Mouse (Mus musculus) adrenal gland, postnatal 14 days (tissue): ENCODE results near the gene Crlf3. TPM values are rescaled to one million over a fixed set of nuclear protein-coding genes. Genes with fewer than 3 reads are reported as not detected.
"Not testable (repeated sequence)": the region's sequence is repeated elsewhere in the genome, so short reads cannot be mapped to it uniquely, and the experiment has no call there.

Experiments
- DNase-seq: peaks from one replicate; pipeline ENCODE4 v3.0.0; 2021; ENCODE audit warnings: mixed read lengths
- total RNA-seq: library from RNA; stranded (reverse); gene quantifications from 2 replicates; pipeline ENCODE4 v1.2.3, GENCODE M21; 2021

Gene Crlf3
- total RNA-seq, 1 experiment from 2014 or later = 21.5 TPM

GRCm38 (mm10) chr11:80067558-80067957, 13.2 kb downstream of the Crlf3 start:
- no peak for DNase-seq

DNA sequence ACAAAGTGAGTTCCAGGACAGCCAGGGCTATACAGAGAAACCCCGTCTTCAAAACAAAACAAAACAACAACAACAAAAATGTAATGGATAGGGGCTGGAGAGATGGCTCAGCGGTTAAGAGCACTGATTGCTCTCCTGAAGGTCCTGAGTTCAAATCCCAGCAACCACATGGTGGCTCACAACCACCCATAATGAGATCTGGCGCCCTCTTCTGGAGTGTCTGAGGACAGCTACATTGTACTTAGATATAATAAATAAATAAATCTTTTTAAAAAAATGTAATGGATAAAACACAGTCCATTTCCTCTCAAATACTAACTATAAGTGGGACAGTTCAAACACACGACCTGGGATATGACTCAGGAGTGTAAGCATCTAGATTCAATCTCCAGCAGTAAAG, 14.4 kb downstream of the Crlf3 start:
- DNase-seq = not testable (repeated sequence)

DNA sequence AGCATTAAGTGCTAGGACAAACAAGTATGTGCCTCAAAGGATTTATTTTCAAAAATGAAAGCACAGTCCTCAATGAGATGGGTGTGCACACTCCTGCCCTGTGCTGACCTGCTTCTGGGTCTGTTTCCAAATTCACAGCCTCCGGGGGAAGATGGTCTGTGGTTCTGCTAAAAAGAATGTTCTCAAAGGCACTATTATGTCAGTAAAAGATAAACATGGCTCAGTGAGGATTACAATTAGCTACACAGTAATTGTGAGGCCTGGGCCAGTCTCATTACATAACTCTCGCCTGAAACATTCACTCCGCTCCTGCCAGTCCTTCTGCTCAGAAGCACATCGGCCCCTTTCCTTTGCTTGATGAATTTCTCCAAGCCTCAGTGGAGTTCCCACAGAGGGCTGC, 18.6 kb downstream of the Crlf3 start:
- no peak for DNase-seq

DNA sequence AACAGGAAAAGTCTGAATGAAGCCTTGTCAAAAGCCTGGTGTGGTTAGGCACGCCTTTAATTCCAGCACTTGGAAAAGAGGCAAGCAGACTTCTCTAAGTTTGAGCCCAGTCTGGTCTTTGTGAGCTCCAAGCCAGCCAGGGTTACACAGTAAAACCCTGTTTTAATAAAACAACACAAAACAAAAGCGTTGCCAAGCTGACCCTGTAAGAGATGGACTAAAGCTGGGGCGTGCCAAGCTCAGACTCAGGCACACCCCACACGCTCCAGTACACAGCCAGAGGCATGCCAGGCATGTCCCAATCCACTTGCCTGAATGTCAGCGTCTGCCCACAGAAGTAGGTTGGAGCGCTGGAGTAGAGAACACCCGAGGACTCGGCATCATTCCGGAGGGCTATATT, 24.6 kb downstream of the Crlf3 start:
- no peak for DNase-seq

DNA sequence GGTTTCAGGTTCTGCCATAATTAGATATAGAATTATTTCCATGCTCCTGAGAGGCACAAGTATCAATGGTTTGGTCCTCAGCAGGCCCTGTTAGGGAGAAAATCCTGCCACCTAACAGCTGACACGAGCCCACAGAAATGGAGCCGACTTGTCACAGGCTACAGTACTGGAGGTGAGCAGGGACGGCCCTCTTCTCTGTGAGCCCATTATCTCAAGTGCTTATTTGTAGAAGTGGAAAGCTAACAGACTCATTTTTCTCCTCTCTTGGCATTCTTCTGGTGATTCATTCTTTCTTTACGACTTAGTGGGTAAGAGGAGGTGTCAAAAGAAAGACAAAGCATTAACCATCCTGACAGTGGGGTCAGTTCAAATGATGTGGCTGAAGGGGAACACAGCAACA, 26.1 kb downstream of the Crlf3 start:
- no peak for DNase-seq

DNA sequence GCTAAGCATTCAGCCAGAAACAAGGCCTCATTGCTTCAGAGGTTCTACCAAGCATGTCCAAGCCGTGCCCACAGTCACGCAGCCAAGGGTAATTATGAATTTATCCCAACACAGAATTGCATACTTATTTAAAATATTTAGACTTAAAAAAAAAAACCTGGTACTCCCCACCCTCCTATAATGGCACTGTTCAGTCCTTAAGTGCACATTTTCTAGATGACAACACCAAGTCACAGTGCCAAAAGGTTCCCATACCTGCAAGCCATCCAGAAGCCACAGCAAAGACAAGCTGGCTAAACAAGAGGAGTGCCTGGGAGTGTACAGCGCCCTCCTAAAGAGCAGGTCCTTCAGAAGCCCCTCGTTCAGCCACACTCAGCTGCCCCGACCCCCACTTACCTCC, 27.6 kb downstream of the Crlf3 start:
- DNase-seq = no peak

- no peak for DNase-seq
Observed at GRCm38 (mm10) chr11:80052456-80052855, 28.3 kb downstream of the Crlf3 start.

DNA sequence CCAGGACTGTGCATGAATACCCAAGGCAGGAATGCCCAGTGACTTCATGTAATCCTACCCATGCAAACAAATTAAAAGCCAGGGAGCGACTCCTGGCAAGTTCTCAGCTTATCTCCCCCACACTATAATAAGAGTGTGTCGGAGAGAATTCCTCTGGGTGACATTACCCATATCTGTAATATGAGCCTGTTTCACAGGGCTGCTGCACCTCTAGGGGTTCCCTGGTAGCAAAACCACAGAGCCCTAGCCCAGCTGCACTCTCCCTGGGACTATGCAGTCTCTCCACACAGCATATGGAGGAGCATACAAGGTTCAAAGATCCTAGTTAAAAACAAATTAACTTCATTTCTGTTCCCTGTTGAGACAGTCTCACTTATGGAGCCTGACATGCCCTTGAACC, 30.7 kb downstream of the Crlf3 start:
- no peak for DNase-seq

DNA sequence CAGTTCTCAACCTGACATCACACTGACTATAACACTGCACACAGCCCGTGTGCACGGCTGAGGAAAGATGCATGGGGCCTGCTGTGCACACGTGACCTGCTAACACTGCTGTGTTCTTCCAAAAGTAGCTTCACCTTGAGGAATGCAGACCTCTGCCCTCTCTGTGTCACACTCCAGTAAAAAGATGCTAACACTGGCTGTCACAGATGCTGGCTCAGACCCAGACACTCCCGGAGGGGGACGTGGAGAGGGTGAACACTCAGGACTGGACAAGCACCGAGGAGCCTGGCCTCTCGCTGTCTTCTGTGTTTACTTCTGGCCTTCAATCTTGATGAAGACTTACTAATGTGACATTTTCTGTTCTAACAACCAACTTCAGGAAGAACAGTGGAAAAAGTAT, 33.9 kb downstream of the Crlf3 start:
- DNase-seq = no peak

GRCm38 (mm10) chr11:80043419-80043817, 37.4 kb downstream of the Crlf3 start:
- no peak for DNase-seq

DNA sequence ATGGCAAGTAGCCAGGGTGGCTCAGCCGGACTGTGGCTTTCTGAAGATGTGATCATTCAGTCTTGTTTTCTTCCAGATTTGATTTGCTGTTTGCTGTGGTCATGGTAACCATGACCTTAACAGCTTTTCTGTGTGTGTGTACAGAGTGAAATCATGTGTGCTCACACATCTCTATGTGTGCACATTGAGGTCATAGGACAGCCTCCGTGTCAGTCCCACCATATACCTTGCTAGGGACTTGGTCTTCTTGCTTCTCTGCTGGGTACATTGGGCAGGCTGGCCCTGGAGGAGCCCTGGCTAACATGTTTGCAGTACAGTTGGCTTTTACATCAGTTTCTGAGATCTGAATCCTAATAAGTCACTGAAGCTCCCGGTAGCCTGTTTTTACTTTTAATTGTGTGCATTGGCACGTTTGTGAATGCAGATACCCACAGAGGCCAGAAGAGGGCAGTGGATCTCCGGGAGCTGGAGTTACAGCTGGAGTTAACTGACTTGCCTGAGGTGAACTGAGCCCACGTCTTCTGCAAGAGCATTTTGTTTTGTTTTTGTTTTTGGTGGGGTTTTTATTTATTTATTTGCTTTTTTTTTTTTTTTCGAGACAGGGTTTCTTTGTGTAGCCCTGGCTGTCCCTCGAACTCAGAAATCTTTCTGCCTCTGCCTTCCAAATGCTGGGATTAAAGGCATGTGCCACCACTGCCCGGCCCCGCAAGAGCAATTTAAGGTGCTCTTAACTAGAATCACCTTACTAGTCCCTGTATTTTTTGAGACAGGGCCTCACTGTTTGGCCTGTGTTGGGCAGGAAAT, 38.0 kb downstream of the Crlf3 start:
- DNase-seq = peak; percentile 70

- DNase-seq = no peak
Observed at GRCm38 (mm10) chr11:80037495-80037894, 43.3 kb downstream of the Crlf3 start.

- DNase-seq = no peak
Observed at GRCm38 (mm10) chr11:80021306-80021705, 59.5 kb downstream of the Crlf3 start.

DNA sequence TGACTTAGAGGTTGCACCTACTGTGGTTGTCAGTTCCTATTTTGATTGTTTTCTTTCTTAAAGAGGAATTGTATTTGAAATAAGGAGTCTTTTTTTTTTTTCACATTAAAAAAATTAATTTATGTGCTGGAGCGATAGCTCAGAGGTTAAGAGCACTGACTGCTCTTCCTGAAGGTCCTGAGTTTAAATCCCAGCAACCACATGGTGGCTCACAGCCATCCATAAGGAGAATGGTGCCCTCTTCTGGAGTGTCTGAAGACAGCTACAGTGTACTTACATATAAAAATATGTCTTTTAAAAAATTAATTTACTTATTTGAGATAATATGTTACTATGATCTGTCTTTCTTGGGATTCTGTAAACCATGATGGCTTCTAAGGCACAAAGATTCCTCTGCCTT, 61.0 kb downstream of the Crlf3 start:
- DNase-seq = no peak

DNA sequence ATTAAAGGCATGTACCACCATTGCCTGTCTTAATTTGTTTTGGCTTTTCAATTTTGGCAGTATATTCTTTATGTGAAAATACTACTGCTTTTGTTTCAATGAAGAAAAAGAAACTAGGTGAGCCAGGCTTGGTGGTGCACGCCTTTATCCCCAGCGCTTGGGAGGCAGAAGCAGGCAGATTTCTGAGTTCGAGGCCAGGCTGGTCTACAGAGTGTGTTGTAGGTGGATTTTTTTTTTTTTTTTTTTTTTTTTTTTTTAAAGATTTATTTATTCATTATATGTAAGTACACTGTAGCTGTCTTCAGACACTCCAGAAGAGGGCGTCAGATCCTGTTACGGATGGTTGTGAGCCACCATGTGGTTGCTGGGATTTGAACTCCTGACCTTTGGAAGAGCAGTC, 64.3 kb downstream of the Crlf3 start:
- DNase-seq = not testable (repeated sequence)

Other genes starting within 250 kb of the Crlf3 start
- gene Utp6, start 118.6 kb downstream of the Crlf3 start, total RNA-seq = 36.8 and 37.0 TPM in 2 replicates
- 53.4 and 61.1 TPM in 2 replicates for gene Suz12, start 87.9 kb downstream of the Crlf3 start, total RNA-seq
- gene Atad5, start 8.4 kb upstream of the Crlf3 start, total RNA-seq = 4.6 and 4.7 TPM in 2 replicates
- gene Tefm, start 61.2 kb upstream of the Crlf3 start, total RNA-seq = 18.6 and 22.1 TPM in 2 replicates
- gene Adap2, start 73.1 kb upstream of the Crlf3 start, total RNA-seq = 13.6 and 13.9 TPM in 2 replicates
- 7.8 and 9.4 TPM in 2 replicates for gene Rnf135, start 102.9 kb upstream of the Crlf3 start, total RNA-seq
- gene Rhot1, start 128.0 kb upstream of the Crlf3 start, total RNA-seq = 66.5 and 69.1 TPM in 2 replicates
- 2.6 and 3.2 TPM in 2 replicates for gene Rhbdl3, start 219.9 kb upstream of the Crlf3 start, total RNA-seq